Mouse (Mus musculus): ENCODE measurements around the gene Man1a2. TPM values are rescaled to one million over a fixed set of nuclear protein-coding genes. Genes with fewer than 3 reads are reported as not detected.

Man1a2 gene
- 62.8 and 64.3 TPM in 2 replicates for polyA plus RNA-seq (2014; fragmentation: Nextera tagmentation; extraction: Ambion mirVana)

- peak within 1 kb of the TSS; percentile 93 for H3K27ac ChIP-seq (ENCODE audit: low read depth, low read length)
- H3K27me3 ChIP-seq (replicated peaks; ENCODE audit: control insufficient read depth, insufficient read depth, low read length), result no peaks in the 10 kb centered on the region
- ATAC-seq (replicated peaks; ENCODE audit: low FRiP score) (peak; percentile 93), DNase-seq (ENCODE audit: low spot score) (peak; percentile 86)
- peak within 1 kb of the TSS; percentile 80 for H3K4me3 ChIP-seq (ENCODE audit: low read depth, low read length)
- H3K36me3 ChIP-seq (ENCODE audit: control insufficient read depth, insufficient read depth, low read length), result no peaks in the 10 kb centered on the region
- peak within 1 kb of the TSS; percentile 92 for H3K9ac ChIP-seq (ENCODE audit: low read depth, low read length)
- peaks cover 10% of the 10 kb centered on the region for H3K4me1 ChIP-seq (replicated peaks; ENCODE audit: control insufficient read depth, insufficient read depth, low read length)
- H3K4me2 ChIP-seq, result peak within 1 kb of the TSS; percentile 90
- under 1% methylated on average over 70 of the region's 92 CpGs for WGBS
- H3K9me3 ChIP-seq (ENCODE audit: control insufficient read depth, low read length), result no peaks in the 10 kb centered on the region
Measured at GRCm38 (mm10) chr3:100685087-100685762, at the start of gene Man1a2. Man1a2 (minus strand) TSS chr3:100685503.

DNA sequence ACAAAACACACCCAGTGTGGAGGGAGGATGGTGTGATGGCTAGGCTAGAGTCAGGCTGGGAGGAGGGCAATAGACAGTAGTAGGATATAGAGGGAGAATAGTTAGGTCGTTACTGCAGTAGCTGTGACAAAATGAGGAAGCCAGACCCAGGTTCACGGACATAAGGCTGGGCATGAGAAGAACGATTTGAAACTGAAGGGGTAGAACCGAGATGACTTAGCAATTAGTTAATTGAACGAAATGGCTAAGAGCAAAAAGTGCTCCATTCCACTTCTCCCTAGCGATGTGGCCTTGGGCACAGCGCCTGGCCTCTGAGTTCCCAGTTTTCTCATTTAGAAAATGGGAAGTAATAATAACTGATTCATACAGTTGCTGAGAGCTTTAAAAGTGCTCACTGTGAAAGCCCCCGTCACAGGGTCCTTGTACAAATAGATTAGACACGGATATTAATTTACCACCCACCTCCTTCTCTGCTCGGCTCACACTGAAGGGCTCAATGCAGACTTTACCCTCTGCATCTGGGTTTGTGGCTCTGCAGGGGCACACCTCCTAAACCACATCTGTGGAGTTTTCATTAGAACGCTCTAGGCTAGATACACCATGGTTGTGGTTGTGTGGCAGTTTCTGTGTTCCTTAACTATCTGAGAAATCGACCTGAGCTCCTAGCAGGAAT, 49.3 kb upstream of the Man1a2 start:
- Histone ChIP-seq H3K4me3 (ENCODE audit: low read depth, low read length) (no peak overlapping the region), H3K4me2 (no peak overlapping the region), H3K36me3 (ENCODE audit: control insufficient read depth, insufficient read depth, low read length) (no peaks in the 10 kb centered on the region), H3K27ac (ENCODE audit: low read depth, low read length) (no peak overlapping the region), H3K4me1 (replicated peaks; ENCODE audit: control insufficient read depth, insufficient read depth, low read length) (no peaks in the 10 kb centered on the region), H3K9me3 (ENCODE audit: control insufficient read depth, low read length) (no peaks in the 10 kb centered on the region), H3K27me3 (replicated peaks; ENCODE audit: control insufficient read depth, insufficient read depth, low read length) (no peaks in the 10 kb centered on the region), H3K9ac (ENCODE audit: low read depth, low read length) (no peak overlapping the region)
- ATAC-seq (replicated peaks; ENCODE audit: low FRiP score) (no peak), DNase-seq (ENCODE audit: low spot score) (no peak)
- WGBS, result 67% methylated on average over 12 of the region's 12 CpGs

GRCm38 (mm10) chr3:100731896-100732295, 46.6 kb upstream of the Man1a2 start:
- H3K9me3 ChIP-seq (ENCODE audit: control insufficient read depth, low read length), result no peaks in the 10 kb centered on the region
- 81% methylated on average over 11 of the region's 11 CpGs for WGBS
- H3K36me3 ChIP-seq (ENCODE audit: control insufficient read depth, insufficient read depth, low read length), result no peaks in the 10 kb centered on the region
- H3K4me1 ChIP-seq (replicated peaks; ENCODE audit: control insufficient read depth, insufficient read depth, low read length), result no peaks in the 10 kb centered on the region
- H3K9ac ChIP-seq (ENCODE audit: low read depth, low read length), result no peak overlapping the region
- ATAC-seq (replicated peaks; ENCODE audit: low FRiP score) (no peak), DNase-seq (ENCODE audit: low spot score) (no peak)
- H3K27me3 ChIP-seq (replicated peaks; ENCODE audit: control insufficient read depth, insufficient read depth, low read length), result no peaks in the 10 kb centered on the region
- H3K4me3 ChIP-seq (ENCODE audit: low read depth, low read length), result no peak overlapping the region
- no peak overlapping the region for H3K4me2 ChIP-seq
- H3K27ac ChIP-seq (ENCODE audit: low read depth, low read length), result no peak overlapping the region

DNA sequence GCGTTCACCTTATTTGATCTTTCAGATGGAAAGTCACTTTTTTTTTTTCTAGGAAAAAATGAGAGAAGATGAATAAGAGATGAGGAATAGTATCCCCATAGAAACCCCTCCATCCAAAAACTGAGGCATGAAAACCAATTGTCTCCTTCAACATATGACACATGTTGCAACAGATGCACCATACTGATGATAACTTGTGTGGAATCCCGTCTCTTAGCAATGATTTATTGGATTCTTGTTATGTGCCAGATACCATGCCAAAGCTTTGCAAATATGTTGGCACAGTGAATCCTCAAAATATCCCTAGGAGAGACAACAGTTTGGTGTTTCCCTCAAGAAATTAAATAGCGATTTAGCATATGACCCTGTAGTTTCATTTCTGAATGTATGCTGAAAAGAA, 46.0 kb upstream of the Man1a2 start:
- Histone ChIP-seq H3K9me3 (ENCODE audit: control insufficient read depth, low read length) (no peaks in the 10 kb centered on the region), H3K27ac (ENCODE audit: low read depth, low read length) (no peak overlapping the region), H3K4me1 (replicated peaks; ENCODE audit: control insufficient read depth, insufficient read depth, low read length) (no peaks in the 10 kb centered on the region), H3K27me3 (replicated peaks; ENCODE audit: control insufficient read depth, insufficient read depth, low read length) (no peaks in the 10 kb centered on the region), H3K9ac (ENCODE audit: low read depth, low read length) (no peak overlapping the region), H3K36me3 (ENCODE audit: control insufficient read depth, insufficient read depth, low read length) (no peaks in the 10 kb centered on the region), H3K4me2 (no peak overlapping the region), H3K4me3 (ENCODE audit: low read depth, low read length) (no peak overlapping the region)
- WGBS, result 80% methylated on average over 3 of the region's 3 CpGs
- no peak for ATAC-seq (replicated peaks; ENCODE audit: low FRiP score)
- DNase-seq (ENCODE audit: low spot score), result no peak

- WGBS, result 82% methylated on average over 4 of the region's 4 CpGs
- Histone ChIP-seq H3K9me3 (ENCODE audit: control insufficient read depth, low read length) (peaks cover 8% of the 10 kb centered on the region), H3K36me3 (ENCODE audit: control insufficient read depth, insufficient read depth, low read length) (no peaks in the 10 kb centered on the region), H3K9ac (ENCODE audit: low read depth, low read length) (no peak overlapping the region), H3K4me3 (ENCODE audit: low read depth, low read length) (no peak overlapping the region), H3K4me1 (replicated peaks; ENCODE audit: control insufficient read depth, insufficient read depth, low read length) (0 out of 2 replicates have a peak, but pooled peaks cover 3% of the 10 kb centered on the region), H3K4me2 (no peak overlapping the region), H3K27me3 (replicated peaks; ENCODE audit: control insufficient read depth, insufficient read depth, low read length) (no peaks in the 10 kb centered on the region), H3K27ac (ENCODE audit: low read depth, low read length) (no peak overlapping the region)
- ATAC-seq (replicated peaks; ENCODE audit: low FRiP score) (no peak), DNase-seq (ENCODE audit: low spot score) (no peak)
Measured at GRCm38 (mm10) chr3:100728008-100728712, 42.9 kb upstream of the Man1a2 start.

GRCm38 (mm10) chr3:100725960-100726674, 40.8 kb upstream of the Man1a2 start:
- Histone ChIP-seq H3K27ac (ENCODE audit: low read depth, low read length) (no peak overlapping the region), H3K4me2 (no peak overlapping the region), H3K9ac (ENCODE audit: low read depth, low read length) (no peak overlapping the region), H3K4me1 (replicated peaks; ENCODE audit: control insufficient read depth, insufficient read depth, low read length) (0 out of 2 replicates have a peak, but pooled peaks cover 3% of the 10 kb centered on the region), H3K4me3 (ENCODE audit: low read depth, low read length) (no peak overlapping the region), H3K9me3 (ENCODE audit: control insufficient read depth, low read length) (peaks cover 13% of the 10 kb centered on the region), H3K27me3 (replicated peaks; ENCODE audit: control insufficient read depth, insufficient read depth, low read length) (no peaks in the 10 kb centered on the region), H3K36me3 (ENCODE audit: control insufficient read depth, insufficient read depth, low read length) (no peaks in the 10 kb centered on the region)
- 68% methylated on average over 11 of the region's 11 CpGs for WGBS
- no peak for DNase-seq (ENCODE audit: low spot score)
- ATAC-seq (replicated peaks; ENCODE audit: low FRiP score), result peak; percentile 91

GRCm38 (mm10) chr3:100720786-100721300, 35.5 kb upstream of the Man1a2 start:
- Histone ChIP-seq H3K27ac (ENCODE audit: low read depth, low read length) (no peak overlapping the region), H3K9ac (ENCODE audit: low read depth, low read length) (no peak overlapping the region), H3K36me3 (ENCODE audit: control insufficient read depth, insufficient read depth, low read length) (no peaks in the 10 kb centered on the region), H3K4me1 (replicated peaks; ENCODE audit: control insufficient read depth, insufficient read depth, low read length) (0 out of 2 replicates have a peak, but pooled peaks cover 3% of the 10 kb centered on the region), H3K9me3 (ENCODE audit: control insufficient read depth, low read length) (peaks cover 13% of the 10 kb centered on the region), H3K4me2 (no peak overlapping the region), H3K4me3 (ENCODE audit: low read depth, low read length) (no peak overlapping the region), H3K27me3 (replicated peaks; ENCODE audit: control insufficient read depth, insufficient read depth, low read length) (no peaks in the 10 kb centered on the region)
- no peak for ATAC-seq (replicated peaks; ENCODE audit: low FRiP score)
- DNase-seq (ENCODE audit: low spot score), result no peak
- 96% methylated on average over 5 of the region's 5 CpGs for WGBS

- DNase-seq (ENCODE audit: low spot score) (no peak), ATAC-seq (replicated peaks; ENCODE audit: low FRiP score) (no peak)
- WGBS, result 65% methylated on average over 7 of the region's 7 CpGs
- Histone ChIP-seq H3K36me3 (ENCODE audit: control insufficient read depth, insufficient read depth, low read length) (no peaks in the 10 kb centered on the region), H3K4me3 (ENCODE audit: low read depth, low read length) (no peak overlapping the region), H3K4me2 (no peak overlapping the region), H3K27ac (ENCODE audit: low read depth, low read length) (no peak overlapping the region), H3K27me3 (replicated peaks; ENCODE audit: control insufficient read depth, insufficient read depth, low read length) (no peaks in the 10 kb centered on the region), H3K9ac (ENCODE audit: low read depth, low read length) (no peak overlapping the region), H3K4me1 (replicated peaks; ENCODE audit: control insufficient read depth, insufficient read depth, low read length) (no peaks in the 10 kb centered on the region), H3K9me3 (ENCODE audit: control insufficient read depth, low read length) (no peaks in the 10 kb centered on the region)
Measured at GRCm38 (mm10) chr3:100716241-100716640, 30.9 kb upstream of the Man1a2 start.
